Mouse (Mus musculus) testis, adult 2 months (tissue): ENCODE results near the gene Slc39a11.

Source experiments
- CTCF ChIP-seq: fragments of 200-500 bp; IDR thresholded peaks from 2 replicates; pipeline ENCODE4 v1.5.1; 2012; ENCODE audit warnings: low read depth, mild to moderate bottlenecking, inconsistent platforms, low read length, moderate library complexity; ENCODE audit not compliant: control insufficient read depth, insufficient read depth, insufficient replicate concordance
- POLR2A ChIP-seq: fragments of 200-500 bp; IDR thresholded peaks from 2 replicates; pipeline ENCODE4 v1.6.1; 2012; ENCODE audit warnings: low read depth, mild to moderate bottlenecking, inconsistent platforms, low read length, moderate library complexity; ENCODE audit not compliant: control insufficient read depth

DNA sequence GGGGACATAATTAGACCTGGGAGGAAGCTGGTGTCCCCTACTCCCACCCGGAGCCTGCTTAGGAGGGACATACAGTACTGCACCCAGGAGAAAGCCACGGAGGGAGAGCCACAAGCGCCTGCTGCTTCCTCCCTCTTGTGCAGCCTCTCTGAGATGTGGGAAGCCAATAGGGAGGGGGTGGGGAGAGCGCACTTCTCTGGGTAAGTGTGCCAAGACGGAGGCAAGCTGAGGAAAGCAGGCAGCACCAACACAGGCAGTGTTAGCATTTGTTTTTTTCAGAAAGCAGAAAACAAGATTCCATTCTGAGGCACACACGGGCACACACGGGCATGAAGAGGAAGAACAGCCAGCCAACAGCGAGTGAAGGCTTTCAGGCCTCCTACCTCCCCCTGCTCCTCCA, 129.5 kb downstream of the Slc39a11 start:
- no peak for TF ChIP-seq POLR2A
- TF ChIP-seq CTCF: no peak
